Mouse (Mus musculus): ENCODE measurements at regions not wholly inside any gene's neighbourhood (a gene's known extent, or its start where the extent isn't known, plus 50 kb on each side); places are given as distances from the start of the nearest gene placed in this dataset.

DNA sequence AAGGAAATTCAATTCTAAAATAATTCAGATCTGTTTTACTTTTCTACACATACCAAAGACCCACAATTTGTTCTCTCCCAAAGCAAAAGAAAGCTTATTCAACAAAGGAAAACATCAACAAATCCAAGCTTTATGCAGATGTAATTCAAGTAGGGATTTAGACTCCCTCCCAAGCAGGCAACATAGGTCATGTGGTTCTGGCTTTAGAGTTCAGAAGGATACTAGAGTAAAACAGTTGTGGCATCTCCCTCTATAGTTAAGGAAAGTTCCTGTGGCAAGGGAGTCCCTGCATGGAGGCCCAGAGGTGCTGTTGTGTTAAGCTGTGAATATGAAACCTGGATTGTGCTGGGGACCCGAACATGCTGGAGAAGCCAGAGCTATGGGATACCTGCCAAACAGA is 271.3 kb upstream of the Mad2l1 start:
- TF ChIP-seq CTCF (IDR thresholded peaks at IDR 0.05; ENCODE audit: borderline replicate concordance, insufficient read depth, low read depth, low read length) (no peak), POLR2A (IDR thresholded peaks at IDR 0.05; ENCODE audit: borderline replicate concordance, insufficient read depth, low read length) (no peak)
